Mouse (Mus musculus) midbrain, embryonic 12.5 days (tissue): ENCODE measurements around the gene B3gnt2. TPM values are rescaled to one million over a fixed set of nuclear protein-coding genes. Genes with fewer than 3 reads are reported as not detected.

Experiments used
- ATAC-seq: fragments of 200-750 bp; cut with Nextera tagmentation; 2 replicates; pipeline ENCODE4 v1.8.0; 2017; ENCODE audit warnings: low read depth, moderate TSS enrichment, moderate library complexity; ENCODE audit not compliant: low FRiP score
- H3K27ac ChIP-seq: fragments of 300-500 bp; sonication (generic); replicated peaks from 2 replicates; pipeline ENCODE4 v1.5.1; 2016; ENCODE audit warnings: mild to moderate bottlenecking
- H3K27me3 ChIP-seq: fragments of 300-500 bp; sonication (generic); 2 replicates; pipeline ENCODE4 v1.6.1; 2016; ENCODE audit warnings: mild to moderate bottlenecking
- H3K36me3 ChIP-seq: fragments of 300-500 bp; sonication (generic); 2 replicates; pipeline ENCODE4 v1.6.1; 2016
- H3K4me1 ChIP-seq: fragments of 300-500 bp; sonication (generic); 2 replicates; pipeline ENCODE4 v1.6.1; 2016
- H3K4me2 ChIP-seq: fragments of 300-500 bp; sonication (generic); replicated peaks from 2 replicates; pipeline ENCODE4 v1.6.1; 2016; ENCODE audit warnings: mild to moderate bottlenecking, moderate library complexity
- H3K4me3 ChIP-seq: fragments of 300-500 bp; sonication (generic); 2 replicates; pipeline ENCODE4 v1.5.1; 2016; ENCODE audit warnings: mild to moderate bottlenecking
- H3K9ac ChIP-seq: fragments of 300-500 bp; sonication (generic); replicated peaks from 2 replicates; pipeline ENCODE4 v1.6.1; 2016; ENCODE audit warnings: mild to moderate bottlenecking, moderate library complexity
- H3K9me3 ChIP-seq: fragments of 300-500 bp; sonication (generic); 2 replicates; pipeline ENCODE4 v1.6.1; 2016; ENCODE audit warnings: mild to moderate bottlenecking
- WGBS: fragments of 180-500 bp; shearing (Covaris S2); methylation state at CpG from one replicate; pipeline ENCODE4 v1.1.7; 2016; 5-methylcytosine and 5-hydroxymethylcytosine counted together
- polyA plus RNA-seq: library from polyadenylated mRNA; unstranded; fragments of >200 nt; fragmentation: Nextera tagmentation; extraction: Ambion mirVana; gene quantifications from 2 replicates; pipeline ENCODE4 v1.2.1, GENCODE M21; 2016

B3gnt2 gene
- polyA plus RNA-seq, 1 experiment from 2014 or later = 2.6 TPM

GRCm38 (mm10) chr11:22825548-22825947 is 35.2 kb downstream of the B3gnt2 start:
- no peaks in the 10 kb centered on the region for H3K27me3 ChIP-seq
- no peaks in the 10 kb centered on the region for H3K4me1 ChIP-seq
- H3K9me3 ChIP-seq = no peaks in the 10 kb centered on the region
- no peak overlapping the region for H3K4me2 ChIP-seq
- no peak overlapping the region for H3K9ac ChIP-seq
- H3K4me3 ChIP-seq = no peak overlapping the region
- ATAC-seq = no peak
- H3K36me3 ChIP-seq = no peaks in the 10 kb centered on the region
- H3K27ac ChIP-seq = no peak overlapping the region
- 95% methylated on average over 1 of the region's 1 CpGs for WGBS

DNA sequence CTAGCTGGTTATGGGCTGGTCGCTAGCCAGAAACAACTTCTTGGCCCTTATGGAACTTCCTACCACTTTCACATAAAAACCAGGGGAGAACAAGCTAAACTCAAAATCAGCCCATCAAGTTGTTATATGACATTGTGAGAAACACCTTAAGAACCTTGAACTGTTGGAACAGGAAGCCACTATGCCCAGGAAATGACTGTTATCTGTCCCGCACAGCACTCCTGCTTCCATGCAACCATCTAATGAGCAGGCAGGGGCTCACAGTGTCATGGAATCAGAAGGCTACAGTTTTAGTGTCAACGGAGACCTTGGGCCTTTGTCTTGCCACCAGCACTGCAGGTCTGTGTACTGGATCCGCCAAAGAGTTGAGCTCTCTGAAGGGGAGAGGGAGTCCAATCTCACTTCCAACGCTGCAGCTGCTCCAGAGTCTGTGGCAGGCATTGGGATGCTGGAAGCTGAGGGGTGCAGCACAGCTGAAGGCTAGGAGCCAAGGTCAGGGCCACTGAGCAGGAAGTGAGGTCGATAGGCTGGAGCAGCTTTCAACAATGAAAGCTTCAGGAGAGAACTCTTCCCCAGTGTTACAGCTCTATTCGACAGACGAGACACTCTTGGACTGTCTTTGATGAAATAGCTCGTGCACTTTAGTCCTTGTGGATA is 36.6 kb downstream of the B3gnt2 start:
- no peaks in the 10 kb centered on the region for H3K4me1 ChIP-seq
- no peaks in the 10 kb centered on the region for H3K36me3 ChIP-seq
- 90% methylated on average over 9 of the region's 9 CpGs for WGBS
- H3K27me3 ChIP-seq = no peaks in the 10 kb centered on the region
- no peak overlapping the region for H3K9ac ChIP-seq
- no peaks in the 10 kb centered on the region for H3K9me3 ChIP-seq
- no peak for ATAC-seq
- H3K4me2 ChIP-seq = no peak overlapping the region
- no peak overlapping the region for H3K27ac ChIP-seq
- H3K4me3 ChIP-seq = no peak overlapping the region

DNA sequence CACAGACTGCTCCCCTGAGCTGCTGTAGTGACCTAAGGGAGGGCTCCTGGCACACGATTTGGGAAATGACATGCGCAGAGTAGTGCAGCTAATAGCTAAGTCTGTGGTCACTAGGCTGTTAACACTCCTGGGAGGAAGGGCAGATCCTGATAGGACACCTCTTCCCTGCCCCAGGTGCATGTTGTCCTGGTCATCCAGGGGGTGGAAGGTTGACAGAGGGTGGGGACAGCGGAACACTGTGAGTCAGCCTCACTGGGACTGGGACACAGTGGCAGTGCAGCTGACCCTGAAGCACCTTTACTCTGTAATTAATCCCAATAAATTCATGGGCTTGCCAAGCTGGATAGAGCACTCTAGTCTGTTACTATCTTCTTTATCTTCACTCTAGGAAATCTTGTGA is 39.5 kb downstream of the B3gnt2 start:
- no peak for ATAC-seq
- Histone ChIP-seq H3K4me1 (no peaks in the 10 kb centered on the region), H3K9ac (no peak overlapping the region), H3K36me3 (no peaks in the 10 kb centered on the region), H3K4me3 (no peak overlapping the region), H3K27me3 (no peaks in the 10 kb centered on the region), H3K27ac (no peak overlapping the region), H3K9me3 (no peaks in the 10 kb centered on the region), H3K4me2 (no peak overlapping the region)
- 91% methylated on average over 3 of the region's 3 CpGs for WGBS

DNA sequence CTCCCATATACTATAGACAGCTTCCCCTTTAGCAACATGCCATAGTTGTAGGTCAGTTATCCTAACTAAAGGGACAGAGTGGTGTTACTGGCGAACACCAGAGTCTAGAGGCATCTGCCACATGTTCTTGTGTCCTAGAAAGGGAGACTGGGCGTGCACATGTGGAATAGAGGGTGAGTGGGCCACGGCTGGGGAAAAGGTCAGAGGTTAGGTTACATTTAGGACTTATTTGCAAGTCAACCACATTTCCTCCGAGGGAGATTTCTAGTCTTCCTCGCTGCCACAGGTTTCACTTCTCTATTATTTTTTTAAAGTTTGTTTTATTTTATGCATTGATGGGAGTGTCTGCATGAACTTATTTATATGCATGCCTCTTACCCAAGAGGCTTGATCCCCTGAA is 42.4 kb downstream of the B3gnt2 start:
- Histone ChIP-seq H3K9ac (no peak overlapping the region), H3K4me3 (no peak overlapping the region), H3K27me3 (no peaks in the 10 kb centered on the region), H3K4me2 (no peak overlapping the region), H3K27ac (no peak overlapping the region), H3K9me3 (no peaks in the 10 kb centered on the region), H3K36me3 (no peaks in the 10 kb centered on the region), H3K4me1 (no peaks in the 10 kb centered on the region)
- ATAC-seq = no peak
- 63% methylated on average over 5 of the region's 5 CpGs for WGBS

DNA sequence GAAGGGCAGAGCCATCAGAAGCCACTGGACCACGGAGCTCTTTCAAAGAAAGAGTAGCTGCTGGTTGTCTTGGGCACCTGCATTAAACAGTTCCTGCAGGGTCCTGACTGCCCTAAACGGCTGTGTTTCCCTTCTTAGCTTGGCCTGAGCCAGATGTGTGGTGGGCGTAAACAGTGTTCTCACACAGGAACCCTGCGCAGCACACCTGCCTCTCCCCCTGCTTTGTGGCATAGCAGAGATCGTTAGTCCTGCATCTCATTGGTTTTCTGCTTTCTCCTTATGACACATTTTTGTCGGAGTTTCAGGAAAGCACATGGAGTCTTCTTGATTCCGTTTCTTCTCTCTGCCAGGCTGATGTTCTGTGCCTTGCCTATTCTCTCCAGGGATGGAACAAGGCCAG is 44.9 kb downstream of the B3gnt2 start:
- 84% methylated on average over 7 of the region's 7 CpGs for WGBS
- H3K27me3 ChIP-seq = no peaks in the 10 kb centered on the region
- no peaks in the 10 kb centered on the region for H3K9me3 ChIP-seq
- H3K4me1 ChIP-seq = no peaks in the 10 kb centered on the region
- H3K9ac ChIP-seq = no peak overlapping the region
- H3K4me3 ChIP-seq = no peak overlapping the region
- H3K27ac ChIP-seq = no peak overlapping the region
- no peak overlapping the region for H3K4me2 ChIP-seq
- ATAC-seq = no peak
- no peaks in the 10 kb centered on the region for H3K36me3 ChIP-seq

DNA sequence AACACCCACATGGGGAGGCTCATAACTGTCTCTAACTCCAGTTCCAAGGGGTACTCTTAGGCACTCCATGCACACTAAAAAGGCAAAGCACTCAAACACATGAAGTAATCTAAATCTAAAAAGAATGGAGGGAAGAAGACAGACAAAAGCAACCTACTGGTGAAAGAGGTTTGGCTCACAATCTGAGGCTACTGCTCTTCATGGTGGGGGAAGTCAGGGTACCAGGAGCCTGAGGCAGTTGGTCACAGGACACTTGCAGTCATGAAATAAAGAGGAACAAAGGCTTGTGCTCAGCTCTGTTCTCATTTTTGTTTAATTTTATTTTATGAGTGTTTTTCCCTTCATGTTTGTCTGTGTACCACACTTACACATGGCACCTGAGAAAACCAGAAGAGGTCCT is 45.6 kb downstream of the B3gnt2 start:
- no peaks in the 10 kb centered on the region for H3K9me3 ChIP-seq
- no peak for ATAC-seq
- no peaks in the 10 kb centered on the region for H3K4me1 ChIP-seq
- no peaks in the 10 kb centered on the region for H3K27me3 ChIP-seq
- no peak overlapping the region for H3K9ac ChIP-seq
- H3K27ac ChIP-seq = no peak overlapping the region
- no peaks in the 10 kb centered on the region for H3K36me3 ChIP-seq
- no peak overlapping the region for H3K4me2 ChIP-seq
- no peak overlapping the region for H3K4me3 ChIP-seq

DNA sequence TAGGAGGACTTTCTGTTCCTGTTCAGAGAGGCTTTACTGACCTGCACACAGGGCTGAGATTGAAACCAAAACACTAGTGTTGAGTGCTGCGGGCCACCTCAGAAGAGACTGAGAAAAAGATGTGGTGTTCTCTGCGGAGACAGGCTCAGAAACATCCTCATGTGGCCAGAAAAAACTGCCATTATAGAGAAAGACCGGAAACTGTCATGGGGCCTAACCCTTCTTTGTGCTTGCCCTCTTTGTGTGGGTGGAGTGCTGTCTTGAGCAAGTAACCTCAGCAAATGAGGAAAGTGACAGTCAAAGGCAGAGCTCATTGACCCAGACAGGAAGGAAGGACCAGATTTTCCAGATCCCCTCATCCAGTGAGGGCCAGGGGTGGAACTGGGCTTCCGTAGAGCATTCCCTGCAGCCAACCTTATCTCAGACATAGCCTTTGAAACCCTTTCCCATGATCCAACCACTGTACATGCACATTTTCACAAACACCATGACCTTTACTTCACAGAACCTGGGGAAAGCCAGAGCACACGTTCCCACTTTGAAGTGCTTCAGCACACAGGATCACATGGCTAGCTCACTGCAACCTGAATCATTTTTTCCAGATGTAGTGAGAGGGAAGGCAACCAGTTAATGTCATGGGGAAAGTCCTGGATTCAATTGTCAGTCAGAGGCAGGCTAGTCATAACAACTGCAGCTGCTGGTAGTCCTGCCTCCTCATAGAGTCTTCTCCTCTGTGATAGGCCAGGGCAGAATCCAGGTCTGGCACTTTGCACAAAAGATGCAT is 46.6 kb downstream of the B3gnt2 start:
- Histone ChIP-seq H3K9ac (no peak overlapping the region), H3K27ac (no peak overlapping the region), H3K36me3 (no peaks in the 10 kb centered on the region), H3K4me3 (no peak overlapping the region), H3K9me3 (no peaks in the 10 kb centered on the region), H3K27me3 (no peaks in the 10 kb centered on the region), H3K4me2 (no peak overlapping the region), H3K4me1 (no peaks in the 10 kb centered on the region)
- WGBS = 87% methylated on average over 5 of the region's 5 CpGs
- no peak for ATAC-seq

GRCm38 (mm10) chr11:22813427-22813826 is 47.3 kb downstream of the B3gnt2 start:
- Histone ChIP-seq H3K27me3 (no peaks in the 10 kb centered on the region), H3K27ac (no peak overlapping the region), H3K9ac (no peak overlapping the region), H3K4me2 (no peak overlapping the region), H3K36me3 (no peaks in the 10 kb centered on the region), H3K9me3 (no peaks in the 10 kb centered on the region), H3K4me3 (no peak overlapping the region), H3K4me1 (no peaks in the 10 kb centered on the region)
- 83% methylated on average over 3 of the region's 3 CpGs for WGBS
- ATAC-seq = no peak

DNA sequence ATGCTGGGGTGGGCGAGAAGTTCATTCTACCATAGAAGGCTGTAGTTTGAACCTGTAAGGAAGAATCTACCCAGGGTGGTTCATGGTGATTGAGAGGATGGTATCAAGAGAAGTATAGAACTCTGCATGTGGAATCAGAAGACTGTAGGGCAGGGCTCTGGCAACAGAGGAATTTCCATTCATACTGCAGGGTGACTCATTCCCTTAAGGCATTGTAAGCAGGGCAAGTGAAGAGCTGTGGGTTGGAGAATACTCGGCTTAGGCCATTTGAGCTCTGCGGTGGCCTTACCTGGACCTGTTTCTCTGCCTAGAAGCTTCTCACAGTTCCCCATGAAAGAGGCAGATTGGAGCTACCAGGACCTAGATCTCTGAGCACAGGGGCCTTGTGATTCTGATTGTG is 49.3 kb downstream of the B3gnt2 start:
- ATAC-seq = no peak
- no peaks in the 10 kb centered on the region for H3K27me3 ChIP-seq
- WGBS = 83% methylated on average over 3 of the region's 3 CpGs
- H3K9ac ChIP-seq = no peak overlapping the region
- H3K27ac ChIP-seq = no peak overlapping the region
- H3K4me1 ChIP-seq = no peaks in the 10 kb centered on the region
- H3K4me2 ChIP-seq = no peak overlapping the region
- no peaks in the 10 kb centered on the region for H3K9me3 ChIP-seq
- no peak overlapping the region for H3K4me3 ChIP-seq
- H3K36me3 ChIP-seq = no peaks in the 10 kb centered on the region

- no peaks in the 10 kb centered on the region for H3K4me1 ChIP-seq
- no peaks in the 10 kb centered on the region for H3K9me3 ChIP-seq
- no peak for ATAC-seq
- H3K27ac ChIP-seq = no peak overlapping the region
- H3K9ac ChIP-seq = no peak overlapping the region
- WGBS = 85% methylated on average over 7 of the region's 7 CpGs
- H3K4me3 ChIP-seq = no peak overlapping the region
- no peaks in the 10 kb centered on the region for H3K27me3 ChIP-seq
- no peaks in the 10 kb centered on the region for H3K36me3 ChIP-seq
- no peak overlapping the region for H3K4me2 ChIP-seq
Observed at GRCm38 (mm10) chr11:22809465-22810096, 51.2 kb downstream of the B3gnt2 start.

GRCm38 (mm10) chr11:22808040-22808439 is 52.7 kb downstream of the B3gnt2 start:
- Histone ChIP-seq H3K9ac (no peak overlapping the region), H3K4me1 (no peaks in the 10 kb centered on the region), H3K9me3 (no peaks in the 10 kb centered on the region), H3K4me2 (no peak overlapping the region), H3K36me3 (no peaks in the 10 kb centered on the region), H3K4me3 (no peak overlapping the region), H3K27me3 (no peaks in the 10 kb centered on the region), H3K27ac (no peak overlapping the region)
- ATAC-seq = no peak

DNA sequence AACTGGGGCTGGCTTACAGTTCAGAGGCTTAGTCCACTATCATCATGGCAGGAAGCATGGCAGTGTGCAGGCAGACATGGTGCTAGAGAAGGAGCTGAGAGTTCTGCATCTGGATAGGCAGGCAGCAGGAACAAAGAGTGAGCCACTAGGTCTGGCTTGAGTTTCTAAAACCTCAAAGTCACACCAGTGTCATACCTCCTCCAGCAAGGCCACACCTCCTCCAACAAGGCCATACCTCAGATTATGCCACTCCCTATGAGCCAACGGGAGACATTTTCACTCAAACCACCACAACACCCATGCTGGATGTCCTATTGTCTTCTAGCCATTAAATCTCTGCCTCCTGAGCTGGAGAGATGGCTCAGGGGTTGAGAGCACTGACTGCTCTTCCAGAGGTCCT is 55.6 kb downstream of the B3gnt2 start:
- Histone ChIP-seq H3K4me1 (no peaks in the 10 kb centered on the region), H3K4me2 (no peak overlapping the region), H3K27ac (no peak overlapping the region), H3K9me3 (no peaks in the 10 kb centered on the region), H3K36me3 (no peaks in the 10 kb centered on the region), H3K27me3 (no peaks in the 10 kb centered on the region), H3K9ac (no peak overlapping the region), H3K4me3 (no peak overlapping the region)
- 94% methylated on average over 1 of the region's 1 CpGs for WGBS
- no peak for ATAC-seq
